Mouse (Mus musculus) liver, postnatal 0 days (tissue): ENCODE results near the gene Tmprss6.

Source experiments
- CTCF ChIP-seq: sonication (generic); IDR thresholded peaks from 2 replicates; pipeline ENCODE4 v1.5.1; 2016; ENCODE audit warnings: antibody characterized with exemption, low read depth
- EP300 ChIP-seq: IDR thresholded peaks from 2 replicates; pipeline ENCODE4 v1.6.1; 2016; ENCODE audit warnings: antibody characterized with exemption, low read depth, mild to moderate bottlenecking

- TF ChIP-seq CTCF (no peak), EP300 (no peak)
These were observed 54.3 kb downstream of the Tmprss6 start for GRCm38 (mm10) chr15:78414157-78414556.
